Mouse (Mus musculus) neural tube, embryonic 13.5 days (tissue): ENCODE measurements around the gene Gm49486. TPM values are rescaled to one million over a fixed set of nuclear protein-coding genes. Genes with fewer than 3 reads are reported as not detected.

ENCODE experiments used
- ATAC-seq: fragments of 200-750 bp; cut with Nextera tagmentation; 2 replicates; pipeline ENCODE4 v1.8.0; 2017; ENCODE audit warnings: low read depth, mild to moderate bottlenecking, moderate TSS enrichment, moderate library complexity
- H3K27ac ChIP-seq: fragments of 300-500 bp; sonication (generic); replicated peaks from 2 replicates; pipeline ENCODE4 v1.5.1; 2015; ENCODE audit warnings: moderate library complexity, mild to moderate bottlenecking, inconsistent platforms
- H3K27me3 ChIP-seq: fragments of 300-500 bp; sonication (generic); 2 replicates; pipeline ENCODE4 v1.6.1; 2015; ENCODE audit warnings: mild to moderate bottlenecking, inconsistent platforms
- H3K36me3 ChIP-seq: fragments of 300-500 bp; sonication (generic); 2 replicates; pipeline ENCODE4 v1.6.1; 2015; ENCODE audit warnings: mild to moderate bottlenecking, inconsistent platforms
- H3K4me1 ChIP-seq: fragments of 300-500 bp; sonication (generic); replicated peaks from 2 replicates; pipeline ENCODE4 v1.6.1; 2015; ENCODE audit warnings: inconsistent platforms
- H3K4me2 ChIP-seq: fragments of 300-500 bp; sonication (generic); 2 replicates; pipeline ENCODE4 v1.6.1; 2015; ENCODE audit warnings: inconsistent platforms, mild to moderate bottlenecking, moderate library complexity
- H3K4me3 ChIP-seq: fragments of 300-500 bp; sonication (generic); 2 replicates; pipeline ENCODE4 v1.5.1; 2015; ENCODE audit warnings: mild to moderate bottlenecking, inconsistent platforms
- H3K9ac ChIP-seq: fragments of 300-500 bp; sonication (generic); 2 replicates; pipeline ENCODE4 v1.6.1; 2015; ENCODE audit warnings: moderate library complexity, mild to moderate bottlenecking, inconsistent platforms
- H3K9me3 ChIP-seq: fragments of 300-500 bp; sonication (generic); 2 replicates; pipeline ENCODE4 v1.6.1; 2016; ENCODE audit warnings: inconsistent platforms
- WGBS: fragments of 180-500 bp; shearing (Covaris S2); methylation state at CpG from one replicate; pipeline ENCODE4 v1.1.7; 2015; 5-methylcytosine and 5-hydroxymethylcytosine counted together
- polyA plus RNA-seq: library from polyadenylated mRNA; unstranded; fragments of >200 nt; fragmentation: Nextera tagmentation; extraction: Ambion mirVana; gene quantifications from 2 replicates; pipeline ENCODE4 v1.2.1, GENCODE M21; 2015

Gene Gm49486
- polyA plus RNA-seq, 1 experiment from 2014 or later: 1.7 TPM

GRCm38 (mm10) chr15:79238036-79238435 is 8.8 kb downstream of the Gm49486 start:
- no peak overlapping the region for H3K9ac ChIP-seq
- WGBS: 72% methylated on average over 6 of the region's 6 CpGs

GRCm38 (mm10) chr15:79242574-79243233 is 13.5 kb downstream of the Gm49486 start:
- Histone ChIP-seq H3K9ac (no peak overlapping the region), H3K9me3 (no peaks in the 10 kb centered on the region), H3K36me3 (peaks cover 80% of the 10 kb centered on the region), H3K27ac (peak overlapping the region; percentile 63; the same call in 1 of the 2 replicates), H3K27me3 (no peaks in the 10 kb centered on the region), H3K4me3 (no peak overlapping the region), H3K4me2 (no peak overlapping the region), H3K4me1 (peaks cover 13% of the 10 kb centered on the region)
- ATAC-seq: peak; percentile 46
- WGBS: 77% methylated on average over 13 of the region's 13 CpGs

More at GRCm38 (mm10) chr15:79238036-79238435, 8.8 kb downstream of the Gm49486 start:
- no peak overlapping the region for H3K4me3 ChIP-seq
- H3K36me3 ChIP-seq: peaks cover 83% of the 10 kb centered on the region
- H3K4me1 ChIP-seq: peaks cover 4% of the 10 kb centered on the region; the same call in 1 of the 2 replicates
- no peak overlapping the region for H3K4me2 ChIP-seq
- H3K27me3 ChIP-seq: no peaks in the 10 kb centered on the region
- no peak overlapping the region for H3K27ac ChIP-seq
- no peak for ATAC-seq
- no peaks in the 10 kb centered on the region for H3K9me3 ChIP-seq

- peaks cover 80% of the 10 kb centered on the region for H3K36me3 ChIP-seq
- H3K4me3 ChIP-seq: no peak overlapping the region
- peak overlapping the region; percentile 20 for H3K4me2 ChIP-seq
- H3K27me3 ChIP-seq: no peaks in the 10 kb centered on the region
- WGBS: 8% methylated on average over 10 of the region's 10 CpGs
- peaks cover 13% of the 10 kb centered on the region for H3K4me1 ChIP-seq
- no peaks in the 10 kb centered on the region for H3K9me3 ChIP-seq
- peak; percentile 97 for ATAC-seq
- H3K27ac ChIP-seq: peak overlapping the region; percentile 63
- no peak overlapping the region for H3K9ac ChIP-seq
Observed at GRCm38 (mm10) chr15:79243234-79244042, 14.2 kb downstream of the Gm49486 start.

GRCm38 (mm10) chr15:79244071-79244893 is 15.1 kb downstream of the Gm49486 start:
- H3K27ac ChIP-seq: peak overlapping the region; percentile 39; the same call in 1 of the 2 replicates
- H3K9ac ChIP-seq: peak overlapping the region; percentile 31; the same call in 1 of the 2 replicates
- no peak overlapping the region for H3K4me2 ChIP-seq
- peaks cover 80% of the 10 kb centered on the region for H3K36me3 ChIP-seq
- peaks cover 13% of the 10 kb centered on the region for H3K4me1 ChIP-seq
- no peaks in the 10 kb centered on the region for H3K27me3 ChIP-seq
- no peak for ATAC-seq
- H3K4me3 ChIP-seq: no peak overlapping the region
- no peaks in the 10 kb centered on the region for H3K9me3 ChIP-seq
- WGBS: 75% methylated on average over 7 of the region's 7 CpGs

GRCm38 (mm10) chr15:79245321-79245720 is 16.1 kb downstream of the Gm49486 start:
- Histone ChIP-seq H3K36me3 (peaks cover 77% of the 10 kb centered on the region), H3K9ac (no peak overlapping the region), H3K4me1 (peaks cover 13% of the 10 kb centered on the region), H3K27me3 (peaks cover 7% of the 10 kb centered on the region), H3K27ac (no peak overlapping the region), H3K4me2 (no peak overlapping the region), H3K4me3 (no peak overlapping the region), H3K9me3 (no peaks in the 10 kb centered on the region)
- ATAC-seq: no peak
- WGBS: 93% methylated on average over 3 of the region's 3 CpGs

- H3K27me3 ChIP-seq: peaks cover 56% of the 10 kb centered on the region
- no peak overlapping the region for H3K27ac ChIP-seq
- H3K4me1 ChIP-seq: peaks cover 12% of the 10 kb centered on the region
- ATAC-seq: no peak
- no peak overlapping the region for H3K9ac ChIP-seq
- H3K4me3 ChIP-seq: no peak overlapping the region
- no peak overlapping the region for H3K4me2 ChIP-seq
- peaks cover 47% of the 10 kb centered on the region for H3K36me3 ChIP-seq
- H3K9me3 ChIP-seq: no peaks in the 10 kb centered on the region
- 87% methylated on average over 2 of the region's 2 CpGs for WGBS
Observed at GRCm38 (mm10) chr15:79250236-79250635, 21.0 kb downstream of the Gm49486 start.

GRCm38 (mm10) chr15:79251168-79251567 is 22.0 kb downstream of the Gm49486 start:
- Histone ChIP-seq H3K36me3 (peaks cover 37% of the 10 kb centered on the region), H3K4me2 (no peak overlapping the region), H3K4me1 (peaks cover 12% of the 10 kb centered on the region), H3K9me3 (no peaks in the 10 kb centered on the region), H3K27me3 (peaks cover 58% of the 10 kb centered on the region), H3K4me3 (no peak overlapping the region), H3K9ac (no peak overlapping the region), H3K27ac (no peak overlapping the region)
- ATAC-seq: no peak
- WGBS: 56% methylated on average over 7 of the region's 7 CpGs

- 3% methylated on average over 61 of the region's 61 CpGs for whole genome bisulfite sequencing
- H3K4me2 ChIP-seq: peak overlapping the region; percentile 69
- peaks cover 30% of the 10 kb centered on the region for H3K36me3 ChIP-seq
- no peaks in the 10 kb centered on the region for H3K9me3 ChIP-seq
- peak; percentile 77 for ATAC-seq
- H3K4me1 ChIP-seq: peaks cover 12% of the 10 kb centered on the region
- peak overlapping the region; percentile 37 for H3K4me3 ChIP-seq
- peak overlapping the region; percentile 73 for H3K9ac ChIP-seq
- peaks cover 58% of the 10 kb centered on the region for H3K27me3 ChIP-seq
- no peak overlapping the region for H3K27ac ChIP-seq
Observed at GRCm38 (mm10) chr15:79251781-79252491, 22.7 kb downstream of the Gm49486 start.

- H3K4me3 ChIP-seq: peak overlapping the region; percentile 37
- no peaks in the 10 kb centered on the region for H3K9me3 ChIP-seq
- peaks cover 58% of the 10 kb centered on the region for H3K27me3 ChIP-seq
- peak overlapping the region; percentile 73 for H3K9ac ChIP-seq
- no peak; the same call in 1 of the 2 replicates for ATAC-seq
- H3K27ac ChIP-seq: no peak overlapping the region
- 29% methylated on average over 24 of the region's 24 CpGs for WGBS
- H3K4me2 ChIP-seq: peak overlapping the region; percentile 69
- H3K36me3 ChIP-seq: peaks cover 23% of the 10 kb centered on the region
- H3K4me1 ChIP-seq: peaks cover 12% of the 10 kb centered on the region
Observed at GRCm38 (mm10) chr15:79252580-79252979, 23.4 kb downstream of the Gm49486 start.

GRCm38 (mm10) chr15:79254661-79255060 is 25.5 kb downstream of the Gm49486 start, which contains the start of gene Slc16a8:
Gene Slc16a8 (minus strand): TSS chr15:79254761.
- H3K9me3 ChIP-seq: no peaks in the 10 kb centered on the region
- peaks cover 12% of the 10 kb centered on the region for H3K4me1 ChIP-seq
- H3K4me2 ChIP-seq: no peak within 1 kb of the TSS
- H3K36me3 ChIP-seq: 0 out of 2 replicates have a peak, but pooled peaks cover 6% of the 10 kb centered on the region
- H3K9ac ChIP-seq: no peak within 1 kb of the TSS
- no peak for ATAC-seq
- H3K27me3 ChIP-seq: peaks cover 72% of the 10 kb centered on the region
- H3K27ac ChIP-seq: no peak within 1 kb of the TSS
- 33% methylated on average over 3 of the region's 3 CpGs for WGBS
- no peak within 1 kb of the TSS for H3K4me3 ChIP-seq

GRCm38 (mm10) chr15:79258521-79258920 is 29.3 kb downstream of the Gm49486 start:
- Histone ChIP-seq H3K4me1 (peaks cover 19% of the 10 kb centered on the region), H3K27me3 (peaks cover 72% of the 10 kb centered on the region)
- 27% methylated on average over 17 of the region's 17 CpGs for WGBS

More at GRCm38 (mm10) chr15:79258521-79258920, 29.3 kb downstream of the Gm49486 start:
- no peak overlapping the region for H3K4me2 ChIP-seq
- H3K4me3 ChIP-seq: no peak overlapping the region
- no peaks in the 10 kb centered on the region for H3K36me3 ChIP-seq
- ATAC-seq: no peak
- H3K9me3 ChIP-seq: no peaks in the 10 kb centered on the region
- H3K9ac ChIP-seq: no peak overlapping the region
- no peak overlapping the region for H3K27ac ChIP-seq
